Mouse (Mus musculus) small intestine, adult 2 months (tissue): ENCODE data around the gene Rpl23. TPM values are rescaled to one million over a fixed set of nuclear protein-coding genes. Genes with fewer than 3 reads are reported as not detected.
A peak's percentile ranks its signal among the peaks of the same experiment; 100 is the strongest.
"Not testable (repeated sequence)": the region's sequence is repeated elsewhere in the genome, so short reads cannot be mapped to it uniquely, and the experiment has no call there.

Source experiments
- H3K27ac ChIP-seq: fragments of 200-500 bp; 2 replicates; pipeline ENCODE4 v1.5.1; 2012; ENCODE audit warnings: low read depth, low read length, control low read depth, inconsistent platforms; ENCODE audit not compliant: insufficient read depth
- H3K27me3 ChIP-seq: fragments of 200-500 bp; 2 replicates; pipeline ENCODE4 v1.6.1; 2012; ENCODE audit warnings: mild to moderate bottlenecking, moderate library complexity, low read length, inconsistent platforms; ENCODE audit not compliant: control insufficient read depth, insufficient read depth
- H3K36me3 ChIP-seq: fragments of 200-500 bp; 2 replicates; pipeline ENCODE4 v1.6.1; 2012; ENCODE audit warnings: mild to moderate bottlenecking, low read length, control low read depth, inconsistent platforms; ENCODE audit not compliant: control insufficient read depth, insufficient read depth
- H3K4me1 ChIP-seq: fragments of 200-500 bp; 2 replicates; pipeline ENCODE4 v1.6.1; 2012; ENCODE audit warnings: low read length, inconsistent platforms, mixed read lengths; ENCODE audit not compliant: control insufficient read depth, insufficient read depth, insufficient read length
- H3K4me3 ChIP-seq: fragments of 200-500 bp; 2 replicates; pipeline ENCODE4 v1.5.1; 2012; ENCODE audit warnings: low read depth, mild to moderate bottlenecking, control low read depth, inconsistent platforms, low read length, moderate library complexity
- CTCF ChIP-seq: fragments of 200-500 bp; IDR thresholded peaks from 2 replicates; pipeline ENCODE4 v1.5.1; 2012; ENCODE audit warnings: low read depth, mild to moderate bottlenecking, control low read depth, inconsistent platforms, low read length, moderate library complexity, mixed read lengths; ENCODE audit not compliant: insufficient replicate concordance, insufficient read length; ENCODE audit errors: extremely low read depth
- POLR2A ChIP-seq: fragments of 200-500 bp; IDR thresholded peaks from 2 replicates; pipeline ENCODE4 v1.6.1; 2012; ENCODE audit warnings: low read depth, mild to moderate bottlenecking, control low read depth, inconsistent platforms, low read length, moderate library complexity
- WGBS: fragments of 180-500 bp; shearing (Covaris S2); methylation state at CpG from one replicate; pipeline ENCODE4 v1.1.7; 2018; 5-methylcytosine and 5-hydroxymethylcytosine counted together
- polyA plus RNA-seq: library from polyadenylated mRNA; depleted of rRNA; stranded (reverse); fragments of >200 nt; gene quantifications from 2 replicates; pipeline ENCODE4 v1.2.3, GENCODE M21; 2012

Gene Rpl23
- polyA plus RNA-seq, 1 experiment = 22.0 TPM

DNA sequence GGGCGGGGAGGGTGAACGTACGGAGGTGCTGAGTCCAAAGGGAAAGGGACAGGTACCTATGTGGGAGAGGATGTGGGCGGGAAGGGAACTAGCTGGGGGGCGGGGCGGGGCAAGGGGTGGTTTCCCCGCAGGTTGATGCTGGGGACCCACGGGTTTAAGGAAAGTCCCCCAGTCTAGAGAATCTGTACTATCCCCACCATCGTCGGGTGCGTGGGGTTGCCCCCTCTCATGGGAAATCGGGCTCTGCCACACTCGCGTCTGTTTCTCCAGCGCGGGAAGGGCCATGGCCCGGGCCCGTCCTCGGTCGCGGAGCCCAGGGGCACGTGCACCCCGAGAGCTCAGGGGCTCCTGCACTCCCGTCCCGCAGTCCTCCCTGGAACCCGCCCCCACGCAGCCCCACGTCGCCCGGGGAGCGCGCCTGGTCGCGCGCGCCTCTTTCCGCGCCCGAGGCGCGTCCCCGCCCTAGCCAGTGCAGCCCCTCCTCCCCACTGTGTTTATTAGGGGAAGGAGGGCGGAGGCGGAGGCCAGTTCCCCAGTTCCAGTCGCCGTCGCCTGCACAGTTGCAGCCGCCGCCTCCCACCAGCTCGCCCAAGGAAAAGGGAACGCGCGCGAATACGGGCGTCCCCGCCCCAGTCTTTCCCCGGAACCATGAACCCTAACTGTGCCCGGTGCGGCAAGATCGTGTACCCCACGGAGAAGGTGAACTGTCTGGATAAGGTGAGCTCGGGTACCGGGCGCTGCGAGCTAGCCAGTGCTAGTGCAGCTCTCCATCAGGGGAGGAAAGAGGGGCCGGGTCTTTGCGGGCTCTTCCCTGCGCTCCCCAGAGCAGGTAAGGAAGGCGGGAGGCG lies 17.1 kb upstream of the Rpl23 start:
- 1% methylated on average over 70 of the region's 71 CpGs for whole genome bisulfite sequencing
- no peak for TF ChIP-seq CTCF
- TF ChIP-seq POLR2A = peak; percentile 98

DNA sequence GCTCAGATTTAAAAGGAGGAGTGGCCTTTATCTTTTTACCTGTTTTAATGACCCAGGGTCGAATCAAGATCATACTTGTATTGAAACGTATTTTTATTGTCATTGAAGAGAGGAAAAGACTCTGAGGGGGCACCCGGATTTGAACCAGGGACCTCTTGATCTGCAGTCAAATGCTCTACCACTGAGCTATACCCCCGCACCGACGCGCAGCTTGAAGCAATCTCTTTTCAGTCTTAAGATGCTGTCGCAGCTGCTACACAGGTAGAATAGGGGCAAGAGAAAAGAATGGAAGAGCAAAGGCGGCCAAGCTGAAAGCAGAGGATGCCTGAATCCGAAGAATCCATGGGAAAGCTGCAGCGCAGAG lies 16.5 kb upstream of the Rpl23 start, which contains the start of gene Lasp1:
TSS of gene Lasp1 (plus strand) at position 219 of the 364 bp plus-strand sequence.
- Histone ChIP-seq H3K4me1 (peaks cover 20% of the 10 kb centered on the region; the same call in 1 of the 2 replicates), H3K36me3 (0 out of 2 replicates have a peak, but pooled peaks cover 3% of the 10 kb centered on the region), H3K27me3 (no peaks in the 10 kb centered on the region), H3K4me3 (peak within 1 kb of the TSS; percentile 95), H3K27ac (peak within 1 kb of the TSS; percentile 99)
- TF ChIP-seq POLR2A (no peak), CTCF (no peak)
- under 1% methylated on average over 11 of the region's 11 CpGs for WGBS

More for the DNA sequence above, 17.1 kb upstream of the Rpl23 start:
- Histone ChIP-seq H3K36me3 (0 out of 2 replicates have a peak, but pooled peaks cover 3% of the 10 kb centered on the region), H3K27me3 (no peaks in the 10 kb centered on the region), H3K27ac (peak overlapping the region; percentile 99), H3K4me1 (peaks cover 22% of the 10 kb centered on the region; the same call in 1 of the 2 replicates), H3K4me3 (peak overlapping the region; percentile 95)

GRCm38 (mm10) chr11:97798083-97798435 lies 15.8 kb upstream of the Rpl23 start:
- H3K27me3 ChIP-seq = no peaks in the 10 kb centered on the region
- WGBS = 71% methylated on average over 8 of the region's 8 CpGs
- H3K4me3 ChIP-seq = no peak overlapping the region
- H3K27ac ChIP-seq = no peak overlapping the region
- peaks cover 18% of the 10 kb centered on the region; the same call in 1 of the 2 replicates for H3K4me1 ChIP-seq
- TF ChIP-seq POLR2A = no peak
- no peak for TF ChIP-seq CTCF
- H3K36me3 ChIP-seq = no peaks in the 10 kb centered on the region

- TF ChIP-seq POLR2A (no peak), CTCF (no peak)
- 56% methylated on average over 15 of the region's 15 CpGs for WGBS
- H3K27me3 ChIP-seq = no peaks in the 10 kb centered on the region
- H3K4me1 ChIP-seq = peaks cover 18% of the 10 kb centered on the region; the same call in 1 of the 2 replicates
- no peaks in the 10 kb centered on the region for H3K36me3 ChIP-seq
- H3K27ac ChIP-seq = no peak overlapping the region
- no peak overlapping the region for H3K4me3 ChIP-seq
Observed at GRCm38 (mm10) chr11:97797369-97798082, 15.3 kb upstream of the Rpl23 start.

- 8% methylated on average over 6 of the region's 6 CpGs for WGBS
- TF ChIP-seq CTCF = peak; percentile 53; the same call in 1 of the 2 replicates
- TF ChIP-seq POLR2A = no peak
- Histone ChIP-seq H3K27me3 (no peaks in the 10 kb centered on the region), H3K4me1 (peaks cover 13% of the 10 kb centered on the region; the same call in 1 of the 2 replicates), H3K36me3 (no peaks in the 10 kb centered on the region), H3K4me3 (no peak overlapping the region), H3K27ac (no peak overlapping the region)
Observed at GRCm38 (mm10) chr11:97796910-97797309, 14.7 kb upstream of the Rpl23 start.

DNA sequence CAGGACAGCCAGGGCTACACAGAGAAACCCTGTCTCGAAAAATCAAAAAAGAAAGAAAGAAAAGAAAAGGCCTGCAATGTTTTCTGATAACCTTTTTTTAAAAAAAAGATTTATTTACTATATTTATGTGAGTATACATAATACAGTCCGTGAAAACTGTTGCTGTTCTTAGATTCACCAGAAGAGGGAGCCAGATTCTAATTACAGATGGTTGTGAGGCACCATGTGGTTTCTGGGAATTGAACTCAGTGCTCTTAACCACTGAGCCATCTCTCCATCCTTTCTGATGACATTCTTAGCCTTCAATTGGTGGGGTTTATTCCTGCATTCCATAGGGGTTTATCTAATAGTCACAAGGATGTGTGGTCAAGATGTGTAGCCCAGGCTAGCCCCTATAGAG lies 10.9 kb upstream of the Rpl23 start:
- H3K36me3 ChIP-seq = no peaks in the 10 kb centered on the region
- TF ChIP-seq CTCF = no peak
- no peak for TF ChIP-seq POLR2A
- no peak overlapping the region for H3K27ac ChIP-seq
- peaks cover 2% of the 10 kb centered on the region; the same call in 1 of the 2 replicates for H3K4me1 ChIP-seq
- no peak overlapping the region for H3K4me3 ChIP-seq
- H3K27me3 ChIP-seq = no peaks in the 10 kb centered on the region; the same call in 1 of the 2 replicates
- WGBS = 4% methylated on average over 2 of the region's 2 CpGs

GRCm38 (mm10) chr11:97790778-97791438 lies 8.7 kb upstream of the Rpl23 start:
- H3K27ac ChIP-seq, H3K27me3 ChIP-seq, H3K36me3 ChIP-seq, H3K4me1 ChIP-seq, H3K4me3 ChIP-seq: not testable (repeated sequence)
- WGBS = 60% methylated on average over 2 of the region's 2 CpGs
